Mouse (Mus musculus) myocyte (in vitro differentiated cells): ENCODE results near the gene Olfr56.

ENCODE experiments used
- CEBPB ChIP-seq: IDR thresholded peaks from 2 replicates; pipeline ENCODE4 v1.6.1; 2011; ENCODE audit warnings: mild to moderate bottlenecking, moderate library complexity; ENCODE audit not compliant: poor library complexity, insufficient read depth, severe bottlenecking
- E2F4 ChIP-seq: IDR thresholded peaks from one replicate; pipeline ENCODE4 v1.6.1; 2011; ENCODE audit warnings: mild to moderate bottlenecking, control low read depth, moderate library complexity; ENCODE audit not compliant: insufficient read depth
- MAX ChIP-seq: IDR thresholded peaks from one replicate; pipeline ENCODE4 v1.6.1; 2011; ENCODE audit warnings: low read depth, mild to moderate bottlenecking, control low read depth
- MYOD1 ChIP-seq, 3 experiments: IDR thresholded peaks; one replicate each; pipeline ENCODE4 v1.6.1; 2011; ENCODE audit warnings: control low read depth in 2 of 3, low read depth in 2 of 3, mild to moderate bottlenecking in 2 of 3, moderate library complexity in 1 of 3; ENCODE audit not compliant: insufficient read length in 2 of 3, control insufficient read depth in 1 of 3
- MYOG ChIP-seq, 3 experiments: IDR thresholded peaks; one replicate each; pipeline ENCODE4 v1.6.1; 2011; ENCODE audit warnings: control low read depth in 2 of 3, low read depth in 2 of 3, mild to moderate bottlenecking in 2 of 3; ENCODE audit not compliant: insufficient read length in 2 of 3, control insufficient read depth in 1 of 3, insufficient read depth in 1 of 3
- POLR2A ChIP-seq: IDR thresholded peaks from one replicate; pipeline ENCODE4 v1.6.1; 2011; ENCODE audit warnings: low read depth, mild to moderate bottlenecking, control low read depth, moderate library complexity; ENCODE audit not compliant: insufficient read length
- POLR2AphosphoS2 ChIP-seq: IDR thresholded peaks from one replicate; pipeline ENCODE4 v1.6.1; 2011; ENCODE audit warnings: low read depth, control low read depth; ENCODE audit not compliant: insufficient read length
- REST ChIP-seq: IDR thresholded peaks from one replicate; pipeline ENCODE4 v1.6.1; 2011; ENCODE audit warnings: mild to moderate bottlenecking, control low read depth, moderate library complexity; ENCODE audit not compliant: insufficient read depth, insufficient read length
- SRF ChIP-seq: IDR thresholded peaks from one replicate; pipeline ENCODE4 v1.6.1; 2011; ENCODE audit warnings: low read depth; ENCODE audit not compliant: control insufficient read depth, insufficient read length
- TCF12 ChIP-seq: IDR thresholded peaks from one replicate; pipeline ENCODE4 v1.6.1; 2011; ENCODE audit warnings: mild to moderate bottlenecking, control low read depth; ENCODE audit not compliant: poor library complexity, insufficient read depth, severe bottlenecking
- TCF3 ChIP-seq: IDR thresholded peaks from one replicate; pipeline ENCODE4 v1.6.1; 2011; ENCODE audit warnings: low read depth, control low read depth; ENCODE audit not compliant: insufficient read length
- USF1 ChIP-seq: IDR thresholded peaks from one replicate; pipeline ENCODE4 v1.6.1; 2011; ENCODE audit warnings: low read depth, mild to moderate bottlenecking, control low read depth, moderate library complexity

DNA sequence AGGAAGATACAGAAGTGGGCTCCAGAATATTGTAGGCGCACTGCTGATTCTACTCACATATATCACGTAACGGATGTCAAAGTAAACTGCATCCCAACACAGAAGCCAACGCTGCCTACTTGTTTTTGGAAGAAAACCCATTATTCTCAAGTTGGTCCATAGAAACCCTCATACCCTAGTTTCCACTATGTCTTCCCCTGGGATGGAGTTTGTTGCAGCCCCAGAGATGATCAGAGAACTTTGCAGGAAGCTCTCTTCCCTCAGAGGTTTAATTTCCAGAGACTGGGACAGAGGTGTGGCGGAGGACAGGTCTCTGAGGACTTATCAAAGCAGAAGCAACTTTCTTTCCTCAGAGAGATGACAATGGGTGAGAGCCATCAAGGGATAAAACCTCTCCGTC is 163.3 kb downstream of the Olfr56 start, which contains the start of gene Olfr1395:
- TF ChIP-seq REST (no peak), POLR2AphosphoS2 (no peak), POLR2A (no peak), MYOD1 (IDR thresholded peaks at IDR 0.05; ENCODE audit: control insufficient read depth in 1 of 3, insufficient read length in 2 of 3, low read depth in 2 of 3) (no peak), TCF12 (no peak), CEBPB (no peak), MAX (no peak), TCF3 (no peak), E2F4 (no peak), USF1 (no peak), MYOG (IDR thresholded peaks at IDR 0.05; ENCODE audit: control insufficient read depth in 1 of 3, insufficient read depth in 1 of 3, insufficient read length in 2 of 3, low read depth in 2 of 3) (no peak), SRF (no peak)
